ENCODE assay signal across 8 mouse cellular contexts in genomic region chr1:45672443-45673156, GRCm38 (mm10).
A peak's percentile ranks its signal among the peaks of the same experiment; 100 is the strongest.
DNase-seq lines count a peak whose midpoint lies in the region; ATAC-seq and TF ChIP-seq lines count a peak whose summit lies in the region.

No protein-coding gene starts in this region.

- no peak overlapping the region for H3K27ac ChIP-seq in forebrain, postnatal 0 days (ENCODE audit: low read depth, low read length)
- H3K27ac ChIP-seq in forebrain, embryonic 15.5 days (replicated peaks): no peak overlapping the region
- peak overlapping the region; percentile 68 for H3K27ac ChIP-seq in embryonic facial prominence, embryonic 14.5 days (replicated peaks; ENCODE audit: low read depth, low read length)
- no peak overlapping the region for H3K27ac ChIP-seq in heart, postnatal 0 days (ENCODE audit: low read depth)
- H3K27ac ChIP-seq in lung, embryonic 14.5 days (ENCODE audit: low read depth): peak overlapping the region; percentile 67; the same call in 1 of the 2 replicates

- peak; percentile 57 for DNase-seq in forebrain, postnatal 0 days
- DNase-seq in embryonic facial prominence, embryonic 14.5 days (ENCODE audit: low spot score): peak; percentile 95
- peak; percentile 67 for DNase-seq in heart, postnatal 0 days (ENCODE audit: low spot score)
- peak; percentile 64 for DNase-seq in layer of hippocampus, adult 11-12 months (ENCODE audit: low spot score)
- DNase-seq in lung, embryonic 14.5 days: peak; percentile 94
- DNase-seq in right cerebral cortex, postnatal 25 days: peak; percentile 41
- no peak for DNase-seq in thymus, postnatal 25 days

- H3K9ac ChIP-seq in forebrain, postnatal 0 days: no peak overlapping the region
- no peak overlapping the region for H3K9ac ChIP-seq in forebrain, embryonic 15.5 days (replicated peaks)
- no peak overlapping the region for H3K9ac ChIP-seq in embryonic facial prominence, embryonic 14.5 days (ENCODE audit: low read depth, low read length)
- no peak overlapping the region for H3K9ac ChIP-seq in heart, postnatal 0 days (replicated peaks; ENCODE audit: low read depth, low read length)
- H3K9ac ChIP-seq in lung, embryonic 14.5 days: no peak overlapping the region; the same call in 1 of the 2 replicates

- 45% methylated on average over 5 of the region's 5 CpGs for WGBS in forebrain, postnatal 0 days
- 52% methylated on average over 5 of the region's 5 CpGs for WGBS in forebrain, embryonic 15.5 days
- 19% methylated on average over 5 of the region's 5 CpGs for WGBS in embryonic facial prominence, embryonic 14.5 days
- WGBS in heart, postnatal 0 days: 32% methylated on average over 5 of the region's 5 CpGs
- WGBS in lung, embryonic 14.5 days: 23% methylated on average over 5 of the region's 5 CpGs

- peak; percentile 78 for ATAC-seq in forebrain, postnatal 0 days
- ATAC-seq in forebrain, embryonic 15.5 days (replicated peaks): no peak
- peak; percentile 88 for ATAC-seq in embryonic facial prominence, embryonic 14.5 days (ENCODE audit: low read depth)
- ATAC-seq in heart, postnatal 0 days (ENCODE audit: insufficient read depth, low read depth): peak; percentile 72; the same call in 1 of the 2 replicates
- peak; percentile 95 for ATAC-seq in lung, embryonic 14.5 days (ENCODE audit: insufficient read depth)

- H3K36me3 ChIP-seq in forebrain, postnatal 0 days (ENCODE audit: insufficient read depth): no peaks in the 10 kb centered on the region
- H3K36me3 ChIP-seq in forebrain, embryonic 15.5 days: no peaks in the 10 kb centered on the region
- H3K36me3 ChIP-seq in embryonic facial prominence, embryonic 14.5 days (ENCODE audit: control insufficient read depth, insufficient read depth, low read length): no peaks in the 10 kb centered on the region
- no peaks in the 10 kb centered on the region for H3K36me3 ChIP-seq in heart, postnatal 0 days (replicated peaks; ENCODE audit: control insufficient read depth, insufficient read depth, low read length)
- H3K36me3 ChIP-seq in lung, embryonic 14.5 days (ENCODE audit: insufficient read depth): no peaks in the 10 kb centered on the region

- H3K4me2 ChIP-seq in forebrain, postnatal 0 days (ENCODE audit: low read depth): no peak overlapping the region
- no peak overlapping the region for H3K4me2 ChIP-seq in forebrain, embryonic 15.5 days (replicated peaks)
- 0 out of 2 replicates have a peak overlapping the region, but pooled peaks have one; percentile 15 for H3K4me2 ChIP-seq in embryonic facial prominence, embryonic 14.5 days (ENCODE audit: low read depth, low read length)
- H3K4me2 ChIP-seq in heart, postnatal 0 days (ENCODE audit: low read depth, low read length): no peak overlapping the region
- no peak overlapping the region for H3K4me2 ChIP-seq in lung, embryonic 14.5 days

- no peak overlapping the region for H3K4me3 ChIP-seq in forebrain, postnatal 0 days (ENCODE audit: low read depth, low read length)
- H3K4me3 ChIP-seq in forebrain, embryonic 15.5 days: no peak overlapping the region
- H3K4me3 ChIP-seq in embryonic facial prominence, embryonic 14.5 days (ENCODE audit: low read depth, low read length): no peak overlapping the region
- H3K4me3 ChIP-seq in heart, postnatal 0 days (ENCODE audit: low read depth, low read length): no peak overlapping the region
- H3K4me3 ChIP-seq in lung, embryonic 14.5 days (ENCODE audit: low read depth, low read length): no peak overlapping the region

- no peaks in the 10 kb centered on the region for H3K27me3 ChIP-seq in forebrain, postnatal 0 days (ENCODE audit: insufficient read depth, low read length)
- H3K27me3 ChIP-seq in forebrain, embryonic 15.5 days: no peaks in the 10 kb centered on the region
- no peaks in the 10 kb centered on the region for H3K27me3 ChIP-seq in embryonic facial prominence, embryonic 14.5 days (replicated peaks; ENCODE audit: control insufficient read depth, insufficient read depth, low read length)
- no peaks in the 10 kb centered on the region for H3K27me3 ChIP-seq in heart, postnatal 0 days (ENCODE audit: control insufficient read depth, insufficient read depth, low read length)
- no peaks in the 10 kb centered on the region for H3K27me3 ChIP-seq in lung, embryonic 14.5 days (ENCODE audit: insufficient read depth, low read length)

- H3K4me1 ChIP-seq in forebrain, postnatal 0 days (ENCODE audit: insufficient read depth): no peaks in the 10 kb centered on the region
- no peaks in the 10 kb centered on the region for H3K4me1 ChIP-seq in forebrain, embryonic 15.5 days
- 0 out of 2 replicates have a peak, but pooled peaks cover 11% of the 10 kb centered on the region for H3K4me1 ChIP-seq in embryonic facial prominence, embryonic 14.5 days (ENCODE audit: control insufficient read depth, insufficient read depth, low read length)
- H3K4me1 ChIP-seq in heart, postnatal 0 days (ENCODE audit: control insufficient read depth, insufficient read depth): no peaks in the 10 kb centered on the region
- no peaks in the 10 kb centered on the region for H3K4me1 ChIP-seq in lung, embryonic 14.5 days (ENCODE audit: insufficient read depth)

- no peaks in the 10 kb centered on the region for H3K9me3 ChIP-seq in forebrain, postnatal 0 days (ENCODE audit: low read length)
- no peaks in the 10 kb centered on the region for H3K9me3 ChIP-seq in forebrain, embryonic 15.5 days
- no peaks in the 10 kb centered on the region for H3K9me3 ChIP-seq in embryonic facial prominence, embryonic 14.5 days (ENCODE audit: control insufficient read depth, low read length)
- no peaks in the 10 kb centered on the region for H3K9me3 ChIP-seq in heart, postnatal 0 days (replicated peaks; ENCODE audit: control insufficient read depth, low read length)
- H3K9me3 ChIP-seq in lung, embryonic 14.5 days (ENCODE audit: low read depth, low read length): no peaks in the 10 kb centered on the region

- peak; percentile 52 for TF ChIP-seq CTCF in forebrain, postnatal 0 days (IDR thresholded peaks at IDR 0.05; ENCODE audit: low read depth)
- TF ChIP-seq CTCF in heart, postnatal 0 days (IDR thresholded peaks at IDR 0.05; ENCODE audit: low read depth): peak; percentile 55
- TF ChIP-seq CTCF in lung, embryonic 14.5 days (IDR thresholded peaks at IDR 0.05; ENCODE audit: low read depth): peak; percentile 68

- no peak for TF ChIP-seq EP300 in heart, postnatal 0 days (IDR thresholded peaks at IDR 0.05; ENCODE audit: low read depth)

Comparison
In these comparisons a context has a peak if more than half of its experiments do, and no peak if none do; other contexts are left out.
1. H3K27ac ChIP-seq: peak in embryonic facial prominence, embryonic 14.5 days (single experiment) and lung, embryonic 14.5 days (single experiment); none in forebrain, postnatal 0 days (single experiment), forebrain, embryonic 15.5 days (single experiment) and heart, postnatal 0 days (single experiment).
2. Peak in every context shown above with its lines, with median percentiles within 50 percentile points of each other: CTCF ChIP-seq.